Mouse (Mus musculus): ENCODE measurements around the gene Gm2022. TPM values are rescaled to one million over a fixed set of nuclear protein-coding genes. Genes with fewer than 3 reads are reported as not detected.
"Not testable (repeated sequence)": the region's sequence is repeated elsewhere in the genome, so short reads cannot be mapped to it uniquely, and the experiment has no call there.

The Gm2022 gene
- polyA plus RNA-seq (2016; fragmentation: Nextera tagmentation; extraction: Ambion mirVana): not detected in 2 replicates

DNA sequence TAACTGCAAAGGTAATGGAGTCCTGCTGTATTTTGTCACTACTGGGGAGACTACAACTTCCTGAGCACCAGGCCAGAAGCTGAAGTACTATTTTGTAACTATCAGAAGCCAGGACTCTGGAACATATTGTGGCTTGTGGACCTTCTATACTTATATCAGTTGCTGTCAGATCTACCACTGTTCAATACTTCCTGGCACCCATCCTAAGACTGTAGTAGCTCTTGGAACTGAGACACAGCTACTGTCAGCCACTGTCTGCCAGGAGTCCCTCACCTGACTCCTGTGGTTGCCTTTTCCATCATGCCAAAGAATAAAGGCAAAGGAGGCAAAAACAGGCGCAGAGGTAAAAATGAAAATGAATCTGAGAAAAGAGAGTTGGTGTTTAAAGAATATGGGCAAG is at the start of gene Gm2022:
Gene Gm2022, plus strand, starts transcription at position 301 of the 400 bp plus-strand sequence.
- H3K9me3 ChIP-seq (replicated peaks); H3K4me1 ChIP-seq; H3K9ac ChIP-seq; H3K36me3 ChIP-seq; ATAC-seq (ENCODE audit: low FRiP score); H3K4me2 ChIP-seq (replicated peaks); H3K27me3 ChIP-seq; H3K4me3 ChIP-seq; H3K27ac ChIP-seq: not testable (repeated sequence)
- 91% methylated on average over 1 of the region's 1 CpGs for WGBS

DNA sequence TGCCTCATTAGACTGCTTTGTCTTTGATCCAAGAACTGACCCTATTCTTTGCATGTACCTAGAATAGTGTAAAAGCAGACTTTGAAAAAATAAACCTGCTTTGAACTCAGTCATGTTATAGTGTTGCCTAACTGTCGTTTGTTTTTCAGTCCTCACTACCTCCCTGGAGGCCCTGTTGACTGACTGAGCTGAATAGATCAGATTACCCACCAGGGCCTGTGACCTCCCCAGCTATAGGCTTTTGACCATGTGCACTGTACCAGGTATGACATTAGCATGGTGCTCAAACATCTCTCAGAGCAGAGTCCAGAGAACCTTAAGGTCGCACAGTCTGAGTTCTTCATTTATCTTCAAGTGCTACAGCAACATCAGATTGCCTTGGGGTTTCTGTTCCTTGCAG is 44.5 kb upstream of the Gm2022 start:
- ATAC-seq (ENCODE audit: low FRiP score); H3K4me1 ChIP-seq; H3K36me3 ChIP-seq; H3K4me2 ChIP-seq (replicated peaks); H3K27ac ChIP-seq; H3K4me3 ChIP-seq; H3K9ac ChIP-seq; H3K9me3 ChIP-seq (replicated peaks); H3K27me3 ChIP-seq: not testable (repeated sequence)
- no CpG with 5 or more reads among the region's 2 CpGs for WGBS

DNA sequence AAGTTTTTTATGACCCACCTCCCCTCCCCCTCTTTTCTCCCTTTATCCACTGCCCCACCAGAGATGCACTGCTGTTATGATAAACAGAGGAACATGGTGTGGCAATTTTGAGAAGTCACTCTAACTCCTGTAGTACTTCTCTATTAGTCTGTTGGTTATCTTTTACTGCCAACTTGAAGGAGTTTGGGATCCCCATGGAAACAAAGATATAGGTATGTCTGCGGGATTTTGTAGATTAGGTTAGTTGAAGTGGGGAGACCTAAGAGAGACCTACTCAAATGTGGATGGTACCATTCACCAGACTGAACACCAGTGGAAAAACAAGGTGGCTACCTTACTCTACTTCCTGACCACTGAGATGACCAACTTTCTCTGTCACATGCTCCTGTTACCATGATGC is 39.1 kb upstream of the Gm2022 start:
- H3K27ac ChIP-seq; H3K9ac ChIP-seq; H3K4me1 ChIP-seq; ATAC-seq (ENCODE audit: low FRiP score); H3K27me3 ChIP-seq; H3K4me2 ChIP-seq (replicated peaks); H3K36me3 ChIP-seq; H3K9me3 ChIP-seq (replicated peaks); H3K4me3 ChIP-seq: not testable (repeated sequence)
- WGBS: 85% methylated on average over 1 of the region's 1 CpGs

DNA sequence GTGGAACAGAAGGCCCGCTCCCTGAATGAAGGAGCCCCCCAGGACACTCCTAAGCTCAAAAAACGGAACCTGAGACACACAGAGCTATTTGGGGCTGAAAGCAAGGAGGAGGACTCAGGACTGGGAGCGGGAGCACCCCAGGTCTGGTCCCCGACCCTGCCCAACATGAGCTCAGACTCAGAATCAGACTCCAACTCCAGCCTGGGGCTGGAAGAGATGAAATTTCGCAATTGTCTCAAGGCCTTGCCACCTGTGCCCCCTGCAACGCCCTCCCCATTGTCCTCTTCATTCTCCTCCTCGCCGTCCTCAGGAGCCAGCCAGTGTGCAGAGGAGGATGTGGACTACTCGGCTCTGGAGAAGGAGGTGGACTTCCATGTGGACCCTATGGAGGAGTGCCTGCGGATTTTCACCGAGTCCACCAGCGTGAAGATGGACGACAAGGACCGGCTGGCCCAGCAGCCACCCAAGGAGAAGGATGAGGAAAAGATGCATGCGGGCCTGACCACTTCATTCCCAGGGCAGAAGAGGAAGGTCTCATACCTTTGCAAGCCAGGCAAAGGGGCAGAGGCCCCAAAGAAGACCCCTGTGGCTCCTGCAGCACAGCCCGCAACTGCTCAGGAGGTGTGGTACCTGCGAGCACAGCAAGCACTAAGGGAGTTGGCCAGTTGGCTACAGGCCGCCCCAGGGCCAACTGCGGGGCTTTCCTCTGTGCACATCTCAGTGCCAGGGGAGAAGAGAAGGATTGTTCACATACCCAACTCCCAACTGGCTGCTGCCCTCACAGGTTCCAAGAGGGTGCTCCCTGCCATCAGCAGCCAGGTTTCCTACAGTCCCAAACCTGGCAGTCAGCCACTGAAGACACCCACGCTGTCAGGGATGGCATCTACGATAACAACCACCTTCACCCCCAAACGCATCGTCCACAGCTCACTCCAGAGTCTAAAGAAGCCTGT is 33.2 kb upstream of the Gm2022 start:
- H3K27me3 ChIP-seq; ATAC-seq (ENCODE audit: low FRiP score); H3K4me1 ChIP-seq; H3K27ac ChIP-seq; H3K4me2 ChIP-seq (replicated peaks); H3K9ac ChIP-seq; H3K36me3 ChIP-seq; H3K4me3 ChIP-seq: not testable (repeated sequence)
- H3K9me3 ChIP-seq (replicated peaks): peaks cover 15% of the 10 kb centered on the region
- 84% methylated on average over 23 of the region's 23 CpGs for WGBS

DNA sequence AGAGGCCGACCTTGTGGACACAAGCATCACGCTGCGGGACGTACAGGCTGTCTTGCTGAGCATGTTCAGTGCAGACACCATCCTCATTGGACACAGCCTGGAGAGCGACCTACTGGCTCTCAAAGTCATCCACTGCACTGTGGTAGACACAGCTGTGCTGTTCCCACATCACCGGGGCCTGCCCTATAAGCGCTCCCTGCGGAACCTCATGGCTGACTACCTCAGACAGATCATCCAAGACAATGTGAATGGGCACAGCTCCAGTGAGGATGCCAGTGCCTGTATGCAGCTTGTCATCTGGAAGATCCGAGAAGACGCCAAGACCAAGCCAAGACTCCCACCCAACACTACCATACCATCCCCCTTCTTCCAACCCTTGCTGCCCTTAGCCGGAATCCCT is 31.5 kb upstream of the Gm2022 start:
- H3K36me3 ChIP-seq; H3K27ac ChIP-seq; H3K9ac ChIP-seq; H3K4me2 ChIP-seq (replicated peaks); H3K4me3 ChIP-seq; H3K4me1 ChIP-seq; H3K27me3 ChIP-seq: not testable (repeated sequence)
- peaks cover 15% of the 10 kb centered on the region for H3K9me3 ChIP-seq (replicated peaks)
- 94% methylated on average over 10 of the region's 11 CpGs for WGBS
- ATAC-seq (ENCODE audit: low FRiP score): peak; percentile 29; the same call in 1 of the 2 replicates

DNA sequence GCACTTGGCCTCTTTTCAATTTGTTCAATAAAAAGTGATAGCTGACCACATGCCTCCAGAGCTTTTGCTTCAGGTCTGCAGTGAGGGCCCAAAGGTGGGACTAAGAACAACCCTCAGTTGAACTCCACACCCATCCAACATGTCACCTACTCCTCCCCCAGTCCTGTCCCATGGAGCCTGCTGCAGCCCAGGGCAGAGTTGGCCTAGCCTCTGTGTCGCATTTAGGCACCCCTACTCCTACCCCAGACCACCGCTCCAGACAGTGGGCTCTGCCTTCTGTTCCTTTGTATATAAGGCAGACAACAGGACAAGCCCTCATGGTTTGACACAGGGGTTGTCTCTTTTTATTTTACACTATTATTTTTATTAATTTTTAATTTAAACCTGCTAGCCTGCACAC is 31.1 kb upstream of the Gm2022 start:
- WGBS: 82% methylated on average over 2 of the region's 2 CpGs
- not testable (repeated sequence) for H3K4me3 ChIP-seq; H3K27ac ChIP-seq; H3K36me3 ChIP-seq; H3K4me1 ChIP-seq; H3K4me2 ChIP-seq (replicated peaks); H3K27me3 ChIP-seq; H3K9ac ChIP-seq; ATAC-seq (ENCODE audit: low FRiP score)
- H3K9me3 ChIP-seq (replicated peaks): peaks cover 15% of the 10 kb centered on the region

DNA sequence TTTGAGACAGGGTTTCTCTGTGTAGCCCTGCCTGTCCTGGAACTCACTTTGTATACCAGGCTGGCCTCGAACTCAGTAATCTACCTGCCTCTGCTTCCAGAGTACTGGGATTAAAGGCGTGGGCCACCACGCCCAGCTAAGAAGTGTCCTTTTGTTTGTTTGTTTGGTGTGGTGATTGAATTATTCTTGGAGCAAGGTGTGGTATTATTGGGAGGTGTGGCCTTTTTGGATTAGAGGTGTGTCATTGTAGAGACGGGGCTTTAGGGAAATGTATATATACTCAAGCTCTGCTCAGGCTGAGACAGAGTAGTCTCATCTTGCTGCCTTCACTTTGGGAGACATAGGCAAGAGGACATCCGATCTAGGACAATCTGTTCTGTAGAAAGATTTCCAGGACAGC is 21.4 kb upstream of the Gm2022 start, which contains the start of gene Gm2016:
Gene Gm2016, plus strand, starts transcription at position 301 of the 400 bp plus-strand sequence.
- not testable (repeated sequence) for H3K27ac ChIP-seq; H3K4me2 ChIP-seq (replicated peaks); H3K9ac ChIP-seq; H3K4me3 ChIP-seq; H3K27me3 ChIP-seq; H3K9me3 ChIP-seq (replicated peaks); H3K4me1 ChIP-seq; H3K36me3 ChIP-seq; ATAC-seq (ENCODE audit: low FRiP score)
- WGBS: 85% methylated on average over 5 of the region's 5 CpGs

DNA sequence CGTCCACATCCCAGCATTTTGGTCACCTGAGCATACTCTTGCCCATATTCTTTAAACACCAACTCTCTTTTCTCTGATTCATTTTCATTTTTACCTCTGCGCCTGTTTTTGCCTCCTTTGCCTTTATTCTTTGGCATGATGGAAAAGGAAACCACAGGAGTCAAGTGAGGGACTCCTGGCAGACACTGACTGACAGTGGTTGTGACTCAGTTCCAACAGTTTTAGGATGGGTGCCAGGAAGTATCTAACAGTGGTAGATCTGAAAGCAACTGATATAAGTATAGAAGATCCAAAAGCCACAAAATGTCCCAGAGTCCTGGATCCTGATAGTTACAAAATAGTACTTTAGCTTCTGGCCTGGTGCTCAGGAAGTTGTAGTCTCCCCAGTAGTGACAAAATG is 24.6 kb downstream of the Gm2022 start, which contains the start of gene Gm2035:
Gene Gm2035, minus strand, starts transcription at position 137 of the 400 bp plus-strand sequence.
- ATAC-seq (ENCODE audit: low FRiP score); H3K4me1 ChIP-seq; H3K4me2 ChIP-seq (replicated peaks); H3K4me3 ChIP-seq; H3K27me3 ChIP-seq; H3K9me3 ChIP-seq (replicated peaks); H3K36me3 ChIP-seq; H3K27ac ChIP-seq; H3K9ac ChIP-seq: not testable (repeated sequence)
- WGBS: 65% methylated on average over 2 of the region's 2 CpGs

Other genes with a start within 250 kb of the Gm2022 start
- not detected in 2 replicates for gene Gm21319, start 119.6 kb upstream of the Gm2022 start, polyA plus RNA-seq (2016; fragmentation: Nextera tagmentation; extraction: Ambion mirVana)
- gene Gm21936, start 99.9 kb upstream of the Gm2022 start, polyA plus RNA-seq (2016; fragmentation: Nextera tagmentation; extraction: Ambion mirVana): not detected in 2 replicates
- not detected in 2 replicates for gene BB287469, start 78.8 kb upstream of the Gm2022 start, polyA plus RNA-seq (2016; fragmentation: Nextera tagmentation; extraction: Ambion mirVana)
- gene Gm2001, start 53.0 kb upstream of the Gm2022 start, polyA plus RNA-seq (2016; fragmentation: Nextera tagmentation; extraction: Ambion mirVana): not detected in 2 replicates
- not detected in 2 replicates for gene Gm2016, start 21.3 kb upstream of the Gm2022 start, polyA plus RNA-seq (2016; fragmentation: Nextera tagmentation; extraction: Ambion mirVana)
- gene Gm2035, start 24.5 kb downstream of the Gm2022 start, polyA plus RNA-seq (2016; fragmentation: Nextera tagmentation; extraction: Ambion mirVana): not detected in 2 replicates
- gene Gm2042, start 58.7 kb downstream of the Gm2022 start, polyA plus RNA-seq (2016; fragmentation: Nextera tagmentation; extraction: Ambion mirVana): not detected in 2 replicates
- gene Gm2075, start 116.5 kb downstream of the Gm2022 start, polyA plus RNA-seq (2016; fragmentation: Nextera tagmentation; extraction: Ambion mirVana): not detected in 2 replicates
- not detected in 2 replicates for gene Gm6803, start 123.4 kb downstream of the Gm2022 start, polyA plus RNA-seq (2016; fragmentation: Nextera tagmentation; extraction: Ambion mirVana)
- not detected in 2 replicates for gene Gm2056, start 131.6 kb downstream of the Gm2022 start, polyA plus RNA-seq (2016; fragmentation: Nextera tagmentation; extraction: Ambion mirVana)
- gene Gm16368, start 188.3 kb downstream of the Gm2022 start, polyA plus RNA-seq (2016; fragmentation: Nextera tagmentation; extraction: Ambion mirVana): not detected in 2 replicates